Mouse (Mus musculus) T-helper 2 cell (primary cell): Measurements from ENCODE around the gene Vps41.

Source experiments
- in situ Hi-C: fragments of 300-600 bp; cut with MboI, MseI; formaldehyde crosslinking; loops from one replicate; pipeline ENCODE4 v1.15.1; 2025; ENCODE audit warnings: high pct_unique_total_duplicates

Gene Vps41

GRCm38 (mm10) chr13:18717185-18717584 is at the start of gene Vps41:
Vps41 (plus strand) TSS chr13:18717286.
- in situ Hi-C loops = no loop called here

GRCm38 (mm10) chr13:18698518-18699065 is 18.5 kb upstream of the Vps41 start:
- in situ Hi-C loops = loop anchor here (5.0 kb wide), 1 partner anchor 641 kb away; no protein-coding TSS in a partner anchor

GRCm38 (mm10) chr13:18711685-18712084 is 5.4 kb upstream of the Vps41 start:
- in situ Hi-C loops = no loop called here

- in situ Hi-C loops = no loop called here
Observed at GRCm38 (mm10) chr13:18716707-18717106, 379 bp upstream of the Vps41 start.

GRCm38 (mm10) chr13:18718461-18718860 is 1.4 kb downstream of the Vps41 start:
- in situ Hi-C loops = no loop called here

GRCm38 (mm10) chr13:18730666-18731065 is 13.6 kb downstream of the Vps41 start:
- in situ Hi-C loops = no loop called here

- in situ Hi-C loops = no loop called here
Observed at GRCm38 (mm10) chr13:18736590-18736989, 19.5 kb downstream of the Vps41 start.

- in situ Hi-C loops = no loop called here
Observed at GRCm38 (mm10) chr13:18743575-18744265, 26.6 kb downstream of the Vps41 start.

GRCm38 (mm10) chr13:18744266-18744652 is 27.2 kb downstream of the Vps41 start:
- in situ Hi-C loops = no loop called here

GRCm38 (mm10) chr13:18757958-18758357 is 40.9 kb downstream of the Vps41 start:
- in situ Hi-C loops = no loop called here

GRCm38 (mm10) chr13:18759361-18760056 is 42.4 kb downstream of the Vps41 start:
- in situ Hi-C loops = loop anchor here (10.0 kb wide), 1 partner anchor 1485 kb away; no protein-coding TSS in a partner anchor

GRCm38 (mm10) chr13:18761452-18761851 is 44.4 kb downstream of the Vps41 start:
- in situ Hi-C loops = loop anchor here (10.0 kb wide), 1 partner anchor 1483 kb away; no protein-coding TSS in a partner anchor

- in situ Hi-C loops = loop anchor here (10.0 kb wide), 1 partner anchor 1477 kb away; no protein-coding TSS in a partner anchor
Observed at GRCm38 (mm10) chr13:18767893-18768292, 50.8 kb downstream of the Vps41 start.

GRCm38 (mm10) chr13:18768495-18768894 is 51.4 kb downstream of the Vps41 start:
- in situ Hi-C loops = loop anchor here (10.0 kb wide), 1 partner anchor 1476 kb away; no protein-coding TSS in a partner anchor

- in situ Hi-C loops = no loop called here
Observed at GRCm38 (mm10) chr13:18773437-18774198, 56.5 kb downstream of the Vps41 start.

GRCm38 (mm10) chr13:18781250-18781649 is 64.2 kb downstream of the Vps41 start:
- in situ Hi-C loops = no loop called here

GRCm38 (mm10) chr13:18785702-18786101 is 68.6 kb downstream of the Vps41 start:
- in situ Hi-C loops = no loop called here

- in situ Hi-C loops = no loop called here
Observed at GRCm38 (mm10) chr13:18788040-18788439, 71.0 kb downstream of the Vps41 start.

- in situ Hi-C loops = no loop called here
Observed at GRCm38 (mm10) chr13:18788689-18789088, 71.6 kb downstream of the Vps41 start.

- in situ Hi-C loops = no loop called here
Observed at GRCm38 (mm10) chr13:18789662-18790061, 72.6 kb downstream of the Vps41 start.

- in situ Hi-C loops = no loop called here
Observed at GRCm38 (mm10) chr13:18790086-18790485, 73.0 kb downstream of the Vps41 start.

GRCm38 (mm10) chr13:18791314-18791713 is 74.2 kb downstream of the Vps41 start:
- in situ Hi-C loops = no loop called here
